Mouse (Mus musculus): ENCODE measurements around the gene 4930572O03Rik. TPM values are rescaled to one million over a fixed set of nuclear protein-coding genes. Genes with fewer than 3 reads are reported as not detected.
A peak's percentile ranks its signal among the peaks of the same experiment; 100 is the strongest.
"Not testable (repeated sequence)": the region's sequence is repeated elsewhere in the genome, so short reads cannot be mapped to it uniquely, and the experiment has no call there.

The 4930572O03Rik gene
- total and polyA plus RNA-seq, 2 experiments from 2014 or later, result not detected

DNA sequence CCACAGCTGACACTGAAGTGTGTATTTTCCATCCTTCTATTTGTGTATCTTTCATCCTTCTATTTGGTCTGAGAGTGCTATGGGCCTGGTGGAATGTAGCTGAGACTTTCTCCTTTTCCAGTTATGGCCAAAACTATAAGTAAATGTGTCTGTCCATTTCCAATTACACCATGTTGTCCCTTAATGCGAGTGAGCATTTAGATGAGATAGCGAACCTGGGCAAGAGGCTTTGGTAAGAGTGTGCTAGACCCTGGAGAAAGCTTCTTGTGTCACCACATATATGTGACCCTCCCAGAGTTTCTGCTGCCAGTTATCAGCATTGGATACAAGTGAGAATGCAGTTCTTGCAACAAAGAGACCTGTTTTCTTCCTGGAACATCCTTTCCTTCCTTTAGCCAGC lies 22.0 kb upstream of the 4930572O03Rik start:
- DNase-seq (ENCODE audit: low spot score), result peak; percentile 14
- not testable (repeated sequence) for H3K27me3 ChIP-seq (ENCODE audit: insufficient read depth, low read length); ATAC-seq; H3K4me2 ChIP-seq (ENCODE audit: low read depth, low read length); H3K36me3 ChIP-seq (ENCODE audit: insufficient read depth, low read length); H3K9ac ChIP-seq (replicated peaks; ENCODE audit: low read length); H3K4me1 ChIP-seq (ENCODE audit: insufficient read depth, low read length); H3K4me3 ChIP-seq (ENCODE audit: low read length); H3K27ac ChIP-seq
- peaks cover 10% of the 10 kb centered on the region for H3K9me3 ChIP-seq (ENCODE audit: low read length)
- 72% methylated on average over 2 of the region's 2 CpGs for WGBS

- H3K4me1 ChIP-seq (ENCODE audit: insufficient read depth, low read length); H3K4me2 ChIP-seq (ENCODE audit: low read depth, low read length); H3K27me3 ChIP-seq (ENCODE audit: insufficient read depth, low read length); H3K4me3 ChIP-seq (ENCODE audit: low read length); H3K27ac ChIP-seq; H3K36me3 ChIP-seq (ENCODE audit: insufficient read depth, low read length); H3K9ac ChIP-seq (replicated peaks; ENCODE audit: low read length): not testable (repeated sequence)
- 85% methylated on average over 2 of the region's 4 CpGs for WGBS
- ATAC-seq (peak; percentile 69; the same call in 1 of the 2 replicates), DNase-seq (ENCODE audit: low spot score) (peak; percentile 0)
- peaks cover 16% of the 10 kb centered on the region for H3K9me3 ChIP-seq (ENCODE audit: low read length)
These were observed 20.9 kb upstream of the 4930572O03Rik start for GRCm38 (mm10) chr5:15677750-15678149.

GRCm38 (mm10) chr5:15674429-15675244 lies 17.8 kb upstream of the 4930572O03Rik start:
- H3K4me2 ChIP-seq (ENCODE audit: low read depth, low read length); H3K4me1 ChIP-seq (ENCODE audit: insufficient read depth, low read length); H3K36me3 ChIP-seq (ENCODE audit: insufficient read depth, low read length); H3K27ac ChIP-seq; H3K27me3 ChIP-seq (ENCODE audit: insufficient read depth, low read length); H3K4me3 ChIP-seq (ENCODE audit: low read length); H3K9ac ChIP-seq (replicated peaks; ENCODE audit: low read length): not testable (repeated sequence)
- peaks cover 16% of the 10 kb centered on the region for H3K9me3 ChIP-seq (ENCODE audit: low read length)
- DNase-seq (ENCODE audit: low spot score) (peak; percentile 1), ATAC-seq (peak; percentile 79)
- WGBS, result 92% methylated on average over 5 of the region's 8 CpGs

DNA sequence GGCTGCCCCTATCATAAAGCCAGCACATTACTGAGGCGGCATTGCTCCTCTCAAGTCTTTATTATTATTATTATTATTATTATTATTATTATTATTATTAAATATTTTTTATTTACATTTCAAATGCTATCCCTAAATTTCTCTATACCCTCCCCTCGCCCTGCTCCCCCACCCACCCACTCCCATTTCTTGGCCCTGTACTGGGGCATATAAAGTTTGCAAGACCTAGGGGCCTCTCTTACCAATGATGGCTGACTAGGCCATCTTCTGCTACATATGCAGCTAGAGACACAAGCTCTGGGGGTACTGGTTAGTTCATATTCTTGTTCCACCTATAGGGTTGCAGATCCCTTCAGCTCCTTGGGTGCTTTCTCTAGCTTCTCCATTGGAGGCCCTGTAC lies 17.1 kb upstream of the 4930572O03Rik start:
- not testable (repeated sequence) for H3K27ac ChIP-seq; H3K27me3 ChIP-seq (ENCODE audit: insufficient read depth, low read length); H3K9ac ChIP-seq (replicated peaks; ENCODE audit: low read length); DNase-seq (ENCODE audit: low spot score); ATAC-seq; H3K36me3 ChIP-seq (ENCODE audit: insufficient read depth, low read length); H3K4me3 ChIP-seq (ENCODE audit: low read length); H3K4me2 ChIP-seq (ENCODE audit: low read depth, low read length); H3K4me1 ChIP-seq (ENCODE audit: insufficient read depth, low read length)
- peaks cover 13% of the 10 kb centered on the region for H3K9me3 ChIP-seq (ENCODE audit: low read length)
- 70% methylated on average over 2 of the region's 2 CpGs for WGBS

- H3K27me3 ChIP-seq (ENCODE audit: insufficient read depth, low read length); ATAC-seq; H3K36me3 ChIP-seq (ENCODE audit: insufficient read depth, low read length); H3K4me3 ChIP-seq (ENCODE audit: low read length); H3K4me2 ChIP-seq (ENCODE audit: low read depth, low read length); H3K4me1 ChIP-seq (ENCODE audit: insufficient read depth, low read length); H3K9ac ChIP-seq (replicated peaks; ENCODE audit: low read length); H3K9me3 ChIP-seq (ENCODE audit: low read length); H3K27ac ChIP-seq: not testable (repeated sequence)
- DNase-seq (ENCODE audit: low spot score), result peak; percentile 1
- 88% methylated on average over 7 of the region's 18 CpGs for WGBS
These were observed 13.9 kb upstream of the 4930572O03Rik start for GRCm38 (mm10) chr5:15670789-15671188.

DNA sequence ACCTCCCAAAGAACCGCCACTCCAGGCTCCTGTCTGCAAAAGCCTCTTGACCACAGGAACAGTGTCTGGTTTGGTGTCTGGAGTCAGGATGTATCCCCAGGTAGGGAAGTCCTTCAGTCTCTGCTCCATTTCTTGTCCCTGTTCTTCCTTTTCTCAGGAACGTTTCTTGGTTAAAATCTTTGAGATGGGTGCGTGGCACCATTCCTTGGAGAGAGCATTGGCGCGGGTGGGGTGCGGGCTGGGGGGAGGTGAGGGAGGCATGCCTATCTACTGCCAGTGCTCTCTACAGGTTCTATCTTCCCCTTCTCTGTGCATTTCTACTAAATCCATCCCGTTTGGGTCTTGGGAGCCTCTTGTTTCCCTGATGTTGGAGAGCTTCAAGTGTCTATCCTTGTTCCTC lies 7.0 kb upstream of the 4930572O03Rik start:
- not testable (repeated sequence) for H3K36me3 ChIP-seq (ENCODE audit: insufficient read depth, low read length); H3K27ac ChIP-seq; H3K4me1 ChIP-seq (ENCODE audit: insufficient read depth, low read length); ATAC-seq; H3K27me3 ChIP-seq (ENCODE audit: insufficient read depth, low read length); H3K9me3 ChIP-seq (ENCODE audit: low read length); H3K4me2 ChIP-seq (ENCODE audit: low read depth, low read length); H3K9ac ChIP-seq (replicated peaks; ENCODE audit: low read length); H3K4me3 ChIP-seq (ENCODE audit: low read length); DNase-seq (ENCODE audit: low spot score)
- WGBS, result 76% methylated on average over 7 of the region's 7 CpGs

DNA sequence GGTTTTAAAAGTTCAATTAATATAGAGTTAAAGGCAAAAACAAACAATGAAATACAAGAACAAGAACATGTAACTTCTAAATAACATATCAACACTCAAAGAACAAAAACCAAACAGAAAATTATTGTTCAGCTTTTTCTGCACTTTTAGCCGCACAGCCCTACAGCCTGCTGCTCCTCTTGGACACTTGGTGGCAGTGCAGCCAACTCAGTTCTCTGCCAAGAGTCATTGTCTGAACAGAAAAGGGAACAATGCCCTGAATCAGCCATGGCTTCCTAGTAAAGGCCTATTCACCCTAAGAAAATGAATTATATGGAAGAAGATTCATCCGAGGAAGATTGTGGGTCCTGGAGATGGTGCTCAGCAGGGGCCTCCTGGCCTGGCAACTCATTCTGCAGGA lies 4.5 kb downstream of the 4930572O03Rik start:
- H3K4me2 ChIP-seq (ENCODE audit: low read depth, low read length); H3K9me3 ChIP-seq (ENCODE audit: low read length); H3K27me3 ChIP-seq (ENCODE audit: insufficient read depth, low read length); H3K36me3 ChIP-seq (ENCODE audit: insufficient read depth, low read length); H3K4me1 ChIP-seq (ENCODE audit: insufficient read depth, low read length); H3K9ac ChIP-seq (replicated peaks; ENCODE audit: low read length); H3K27ac ChIP-seq; H3K4me3 ChIP-seq (ENCODE audit: low read length); ATAC-seq: not testable (repeated sequence)
- peak; percentile 39 for TF ChIP-seq CTCF (IDR thresholded peaks at IDR 0.05; ENCODE audit: low read depth)
- DNase-seq (ENCODE audit: low spot score), result peak; percentile 40
- WGBS, result 58% methylated on average over 2 of the region's 2 CpGs
